Mouse (Mus musculus): Measurements from ENCODE around the gene Cep170b. TPM values are rescaled to one million over a fixed set of nuclear protein-coding genes. Genes with fewer than 3 reads are reported as not detected.

Gene Cep170b
- total RNA-seq (2021): 100 to 1,000 TPM; 222 to 234 TPM

DNA sequence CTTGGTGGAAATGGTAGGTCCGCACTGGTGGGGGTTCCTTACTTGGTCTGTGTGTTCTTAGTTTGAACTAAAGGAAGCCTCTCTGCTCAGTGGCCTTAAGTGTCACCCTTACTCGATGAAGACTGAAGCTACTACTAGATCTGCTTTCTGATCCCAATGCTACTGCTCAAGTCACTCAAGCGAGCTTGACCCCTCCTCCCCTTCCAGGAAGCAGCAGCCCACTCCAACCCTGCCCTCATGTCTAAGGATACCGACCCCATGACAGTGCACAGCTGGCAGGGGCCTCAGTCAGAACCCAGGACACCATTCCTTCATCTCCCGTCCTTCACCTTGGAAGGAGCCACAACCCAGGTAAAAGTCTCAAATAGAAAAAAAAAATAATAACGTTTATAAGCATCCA, at the start of gene Cep170b:
Cep170b (plus strand) TSS at position 240 of the 400 bp plus-strand sequence.
- intact Hi-C loops (cut with DNase I): no loop called here
- no peak for DNase-seq (ENCODE audit: extremely low spot score in 1 of 2, low spot score in 2 of 2)

DNA sequence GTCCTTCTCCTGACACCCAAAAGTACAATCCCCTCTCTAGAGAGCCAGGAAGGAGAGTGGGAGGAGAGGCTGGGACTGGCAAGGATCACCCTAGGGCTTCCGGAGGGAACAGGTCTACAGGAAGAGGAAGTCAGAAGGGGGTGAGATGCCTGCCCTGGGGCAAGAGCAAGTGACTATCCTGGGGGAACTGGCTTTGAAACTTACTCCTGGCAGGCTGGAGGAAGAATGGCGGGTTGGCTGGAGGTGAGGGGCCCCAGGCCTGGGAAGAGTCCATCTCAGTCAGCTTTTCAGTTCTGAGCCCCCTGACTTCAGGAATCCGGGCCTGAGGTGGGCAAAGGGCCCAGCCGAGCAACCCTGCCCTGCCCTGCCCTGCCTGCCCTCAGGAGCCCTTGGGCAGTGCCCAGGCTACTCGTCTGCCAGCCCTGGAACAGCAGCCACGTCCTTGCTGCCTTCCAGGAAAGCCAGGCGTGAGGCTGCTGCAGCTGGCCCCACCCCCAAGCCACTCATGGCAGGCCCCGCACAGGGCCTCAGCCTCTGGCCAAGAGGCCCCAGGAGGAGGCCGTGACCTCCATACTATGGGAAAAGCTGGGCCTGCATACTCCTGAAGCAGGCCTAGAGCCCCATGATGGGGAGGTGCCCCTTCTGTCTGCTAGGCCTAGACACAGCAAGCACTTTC, 49.4 kb upstream of the Cep170b start:
- intact Hi-C loops (cut with DNase I): no loop called here
- DNase-seq (ENCODE audit: extremely low spot score in 1 of 2, low spot score in 2 of 2): peak in 1 of 2 experiments; percentile 36

DNA sequence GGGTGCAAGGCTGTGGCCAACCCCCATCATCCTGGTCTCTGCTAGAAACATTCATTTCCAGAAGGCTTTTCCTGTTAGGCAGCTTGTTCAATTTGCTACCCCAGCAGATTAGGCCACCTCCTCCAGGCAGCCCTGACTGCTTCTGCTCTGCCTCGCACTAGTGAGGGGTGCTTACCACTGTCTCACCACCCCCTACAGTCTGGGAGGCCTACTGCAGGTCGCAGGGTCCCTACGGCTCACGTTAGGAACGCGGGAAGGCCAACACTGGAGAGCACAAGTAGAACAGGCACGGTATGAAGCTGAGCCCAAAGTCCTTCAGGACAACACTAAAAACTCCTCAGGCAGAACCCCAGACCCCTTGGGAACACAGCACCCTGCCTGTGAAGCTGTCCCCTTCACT, 48.4 kb upstream of the Cep170b start:
- no peak for DNase-seq (ENCODE audit: extremely low spot score in 1 of 2, low spot score in 2 of 2)
- intact Hi-C loops (cut with DNase I): no loop called here

DNA sequence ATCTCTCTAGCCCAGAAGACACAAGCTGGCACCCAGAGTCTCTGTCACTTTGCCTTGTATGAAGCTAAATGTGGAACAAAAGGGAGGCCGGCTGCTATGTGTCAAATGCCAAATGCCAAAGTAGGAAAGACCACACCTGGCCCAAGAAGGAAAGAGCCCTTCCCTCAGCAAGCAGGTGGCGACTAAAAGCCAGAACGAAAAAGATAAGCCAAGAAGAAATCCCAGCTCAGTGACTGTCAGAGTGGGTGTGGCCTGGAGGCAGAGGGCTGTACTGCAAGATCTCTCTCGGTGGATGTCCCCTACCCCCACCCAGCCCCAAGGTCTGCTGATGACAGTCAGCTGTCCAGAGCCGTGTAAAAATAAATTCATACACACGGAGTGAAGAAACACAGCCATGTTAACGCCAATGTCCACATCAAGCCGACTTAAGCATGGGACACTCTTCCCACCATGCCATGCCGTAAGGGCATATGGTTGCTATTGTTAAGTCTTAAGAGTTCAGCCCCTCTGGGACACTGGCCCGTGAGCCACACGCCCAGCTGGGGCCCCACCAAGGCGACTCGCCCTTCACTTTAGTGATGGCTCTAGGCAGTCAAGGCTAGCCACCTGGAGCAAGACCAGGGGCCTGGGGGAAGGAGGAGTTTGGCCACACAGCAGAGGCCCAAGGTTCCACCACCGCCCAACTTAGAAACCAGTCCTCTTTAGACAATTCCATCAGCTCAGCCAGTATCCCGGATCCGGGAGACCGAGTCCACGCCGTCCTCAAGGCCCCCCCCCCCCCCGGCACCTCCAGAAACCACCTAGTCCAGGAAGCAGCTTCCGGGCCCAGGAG, 47.3 kb upstream of the Cep170b start:
- intact Hi-C loops (cut with DNase I): no loop called here
- peak in 1 of 2 experiments; percentile 75 for DNase-seq (ENCODE audit: extremely low spot score in 1 of 2, low spot score in 2 of 2)

DNA sequence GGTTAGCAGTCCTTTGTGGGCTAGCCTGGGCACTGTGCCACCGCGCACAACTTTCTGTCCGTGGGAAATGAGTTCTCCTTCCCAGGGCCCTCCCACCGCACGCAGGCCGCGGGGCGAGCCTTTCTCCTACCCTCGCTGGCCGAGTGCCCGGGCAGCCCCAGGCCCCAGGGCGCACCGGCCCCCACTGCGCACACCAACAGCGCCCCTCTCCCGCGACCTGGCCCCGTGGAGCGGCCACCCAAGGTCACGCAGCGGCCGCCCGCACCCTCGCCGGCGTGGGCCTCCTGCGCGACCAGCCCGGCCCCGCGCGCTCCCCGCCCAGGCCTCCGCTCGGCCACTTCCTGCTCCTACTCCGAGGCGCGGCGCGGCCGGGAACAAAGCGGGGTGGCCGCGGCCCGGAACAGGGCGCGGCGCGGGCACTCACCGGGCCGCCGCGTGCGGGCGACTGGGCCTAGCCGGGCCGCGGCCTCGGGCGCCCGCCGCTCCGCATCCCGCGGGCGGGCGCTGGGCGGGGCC, 46.6 kb upstream of the Cep170b start:
- DNase-seq (ENCODE audit: extremely low spot score in 1 of 2, low spot score in 2 of 2): peak in 1 of 2 experiments; percentile 81
- intact Hi-C loops (cut with DNase I): no loop called here

DNA sequence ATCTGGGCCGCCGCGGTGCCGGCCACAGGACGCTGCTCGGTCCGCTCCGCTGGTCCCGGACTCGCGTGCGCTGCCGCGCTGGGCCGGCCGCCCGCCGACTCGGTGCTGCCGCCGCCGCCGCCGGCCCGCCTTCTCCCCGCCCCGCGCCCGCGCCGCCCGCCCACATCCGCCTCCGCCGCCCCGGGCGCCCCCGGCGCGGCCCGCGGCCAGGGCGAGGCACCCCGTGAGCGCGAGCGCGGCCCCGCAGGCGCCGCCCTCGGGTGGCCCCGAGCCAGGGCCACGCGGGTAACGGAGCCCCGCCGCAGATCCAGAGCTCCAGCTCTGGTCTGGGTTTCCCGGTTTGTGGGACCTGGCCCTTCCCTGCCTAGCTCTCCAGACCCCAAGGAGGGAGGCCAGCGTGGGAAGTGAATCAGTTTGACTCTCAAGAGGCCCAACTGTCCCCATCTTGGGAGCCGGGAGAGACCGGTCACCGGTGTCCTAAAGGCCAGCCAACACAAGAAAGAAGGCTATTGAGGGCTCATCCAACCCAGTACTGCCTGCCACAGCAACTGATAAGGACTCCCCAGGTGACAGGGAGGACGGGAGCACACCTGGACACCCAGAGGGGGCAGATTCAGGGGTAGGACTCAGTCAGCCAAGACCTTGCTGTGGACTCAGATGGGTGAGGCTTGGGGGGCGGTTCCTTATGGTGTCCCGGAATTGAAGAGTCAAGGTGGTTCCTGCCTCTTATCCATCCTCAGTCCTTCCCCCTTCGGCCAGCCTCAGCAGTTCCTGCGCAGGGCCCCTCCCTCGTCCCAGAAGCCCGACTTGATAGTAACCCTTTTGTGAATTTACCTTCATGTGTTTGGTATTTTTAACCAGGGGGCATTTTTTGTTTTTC, 45.9 kb upstream of the Cep170b start, which contains the start of gene Akt1:
Akt1 (minus strand) TSS at position 753 of the 880 bp plus-strand sequence.
- intact Hi-C loops (cut with DNase I): no loop called here

DNA sequence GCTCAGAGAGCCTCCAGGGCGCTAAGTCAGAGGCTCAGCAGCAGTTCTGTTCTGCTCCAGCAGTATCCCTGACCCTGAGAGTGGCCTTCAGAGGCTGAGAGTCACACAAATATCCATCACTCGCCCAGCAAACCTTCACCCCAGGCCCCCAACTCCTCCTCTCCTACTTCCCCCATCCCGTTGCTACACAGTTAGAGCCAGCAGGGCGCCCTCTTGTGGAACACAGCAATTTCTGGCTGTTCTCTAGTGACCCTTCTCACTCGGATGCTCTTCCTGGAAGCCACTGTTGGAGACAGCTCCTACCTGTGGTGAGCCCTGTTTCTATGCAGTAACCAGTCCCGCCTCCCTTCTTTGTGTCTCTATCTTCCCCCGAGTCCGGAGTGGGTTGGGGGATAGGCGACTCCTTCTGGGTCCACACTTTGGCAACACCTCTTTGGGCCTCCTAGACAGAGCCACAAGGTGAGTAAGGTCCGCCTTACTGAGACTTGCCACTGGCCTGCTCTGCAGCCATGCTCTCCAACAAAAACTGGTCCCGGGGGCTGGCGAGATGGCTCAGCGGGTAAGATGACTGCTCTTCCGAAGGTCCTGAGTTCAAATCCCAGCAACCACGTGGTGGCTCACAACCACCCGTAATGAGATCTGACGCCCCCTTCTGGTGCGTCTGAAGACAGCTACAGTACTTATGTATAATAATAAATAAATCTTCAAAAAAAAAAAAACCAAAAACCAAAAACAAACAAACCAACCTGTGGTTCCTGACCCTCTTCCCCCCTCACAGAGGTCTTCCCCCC, 44.8 kb upstream of the Cep170b start:
- DNase-seq (ENCODE audit: extremely low spot score in 1 of 2, low spot score in 2 of 2): peak; percentile 70 to 88
- intact Hi-C loops (cut with DNase I): no loop called here

More for the DNA sequence above, 45.9 kb upstream of the Cep170b start, which contains the start of gene Akt1:
- peak in 1 of 2 experiments; percentile 61 for DNase-seq (ENCODE audit: extremely low spot score in 1 of 2, low spot score in 2 of 2)

DNA sequence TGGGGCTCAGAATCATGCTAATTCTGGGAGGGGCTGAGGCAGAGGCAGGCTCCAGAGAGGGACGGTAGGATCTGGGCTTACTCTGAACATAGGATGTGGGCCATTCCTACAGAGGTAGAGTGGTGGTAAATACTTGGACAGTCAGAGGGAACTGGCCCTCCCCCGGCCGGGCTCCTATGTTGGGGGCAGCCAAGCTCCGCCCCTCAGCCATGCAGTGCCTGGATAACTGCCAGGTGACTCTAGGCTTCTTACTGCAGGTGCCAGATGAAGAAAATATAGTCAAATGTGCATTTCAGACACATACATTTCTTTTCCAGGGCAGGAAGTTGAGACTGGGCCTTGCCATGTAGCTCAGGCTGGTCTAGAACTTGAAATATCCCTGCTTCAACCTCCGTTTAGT, 43.2 kb upstream of the Cep170b start:
- DNase-seq (ENCODE audit: extremely low spot score in 1 of 2, low spot score in 2 of 2): no peak
- intact Hi-C loops (cut with DNase I): no loop called here

DNA sequence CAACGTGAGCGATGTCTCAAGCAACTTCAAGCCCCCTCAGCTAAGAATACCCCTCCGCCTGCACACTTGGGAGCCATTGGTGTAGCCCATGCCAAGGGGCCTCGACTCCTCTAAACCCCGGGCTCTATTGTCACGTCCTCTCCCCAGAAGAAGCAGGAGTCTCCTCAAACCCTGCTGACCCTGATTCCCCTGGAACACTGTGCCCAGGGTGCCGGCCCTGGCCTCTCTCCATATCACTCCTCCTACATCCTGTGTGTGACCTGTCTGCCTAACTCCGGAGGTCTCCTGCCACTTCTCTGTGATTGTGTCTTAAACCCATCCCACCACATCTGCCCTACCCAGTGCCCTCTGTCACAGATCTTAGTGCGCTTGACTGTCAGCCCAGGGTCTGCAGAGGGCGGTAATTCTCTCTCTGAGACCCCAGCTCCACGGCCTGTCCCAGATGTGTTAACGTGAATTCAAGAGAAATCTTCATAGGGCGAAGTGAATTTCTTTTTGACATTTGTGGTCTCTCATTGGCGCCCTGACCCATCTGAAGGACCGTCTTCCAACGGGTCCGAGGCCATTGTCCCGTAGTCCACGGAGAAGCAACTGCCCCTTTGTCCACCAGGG, 42.2 kb upstream of the Cep170b start:
- intact Hi-C loops (cut with DNase I): no loop called here
- no peak for DNase-seq (ENCODE audit: extremely low spot score in 1 of 2, low spot score in 2 of 2)

DNA sequence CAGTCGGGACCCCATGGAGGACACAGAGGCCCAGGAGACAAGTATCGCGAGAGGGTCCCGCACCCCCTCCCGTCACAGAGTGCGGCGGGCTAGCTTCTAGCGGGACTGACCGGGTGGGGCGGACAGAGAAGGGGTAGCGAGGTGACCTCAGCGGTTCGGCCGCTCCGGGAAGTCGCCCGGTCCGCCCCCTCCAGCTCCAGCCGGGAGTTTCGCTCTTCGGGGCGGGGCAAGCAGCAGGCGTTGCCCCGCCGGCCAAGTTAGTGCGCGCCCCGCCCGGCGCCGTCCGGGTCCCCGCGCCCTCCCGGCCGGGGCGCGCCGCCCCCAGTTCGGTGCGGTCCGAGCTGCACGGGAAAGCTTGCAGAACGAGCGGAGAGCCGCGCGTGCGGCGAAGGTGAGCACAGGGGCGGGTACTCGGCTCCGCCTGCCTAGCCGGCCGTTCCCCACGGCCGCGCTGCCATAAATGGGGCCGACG, 41.7 kb upstream of the Cep170b start, which contains the start of gene Zbtb42:
Zbtb42 (plus strand) TSS at position 274 of the 472 bp plus-strand sequence.
- peak in 1 of 2 experiments; percentile 84 for DNase-seq (ENCODE audit: extremely low spot score in 1 of 2, low spot score in 2 of 2)
- intact Hi-C loops (cut with DNase I): no loop called here

DNA sequence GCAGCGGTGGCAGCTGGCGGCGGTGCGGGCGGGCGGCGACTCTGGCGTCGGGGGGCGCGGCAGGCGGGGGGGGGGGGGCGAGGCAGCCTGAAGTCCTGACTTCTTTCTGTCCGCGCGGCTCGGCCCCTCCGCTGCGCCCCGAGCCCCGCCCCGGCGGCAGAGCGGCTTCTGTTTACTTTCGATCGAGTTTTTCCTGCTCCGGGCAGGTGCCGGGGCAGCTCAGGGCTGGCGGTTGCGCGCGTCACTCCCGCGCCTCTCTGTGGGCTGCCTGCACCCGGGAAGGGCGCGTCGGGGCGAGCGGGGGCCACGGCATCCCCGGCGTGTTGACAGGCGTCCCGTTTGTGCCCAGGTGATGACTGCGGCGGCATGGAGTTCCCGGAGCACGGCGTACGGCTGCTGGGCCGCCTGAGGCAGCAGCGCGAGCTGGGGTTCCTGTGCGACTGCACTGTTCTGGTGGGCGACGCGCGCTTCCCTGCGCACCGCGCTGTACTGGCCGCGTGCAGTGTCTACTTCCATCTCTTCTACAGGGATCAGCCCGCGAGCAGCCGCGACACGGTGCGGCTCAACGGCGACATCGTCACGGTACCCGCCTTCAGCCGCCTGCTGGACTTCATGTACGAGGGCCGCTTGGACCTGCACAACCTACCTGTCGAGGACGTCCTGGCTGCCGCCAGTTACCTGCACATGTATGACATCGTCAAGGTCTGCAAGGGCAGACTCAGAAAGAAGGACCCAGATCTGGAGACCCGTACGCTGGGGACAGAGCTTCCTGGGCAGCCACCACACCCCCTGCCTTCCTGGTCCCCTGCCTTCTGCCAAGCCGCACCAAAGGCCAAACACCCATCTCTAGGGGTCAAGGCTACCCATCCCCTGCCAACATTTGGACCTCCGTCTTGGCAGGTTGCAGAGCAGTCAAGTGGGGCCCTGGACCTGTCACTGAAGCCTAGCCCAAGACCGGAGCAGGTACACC, 40.9 kb upstream of the Cep170b start:
- no peak for DNase-seq (ENCODE audit: extremely low spot score in 1 of 2, low spot score in 2 of 2)
- intact Hi-C loops (cut with DNase I): no loop called here

DNA sequence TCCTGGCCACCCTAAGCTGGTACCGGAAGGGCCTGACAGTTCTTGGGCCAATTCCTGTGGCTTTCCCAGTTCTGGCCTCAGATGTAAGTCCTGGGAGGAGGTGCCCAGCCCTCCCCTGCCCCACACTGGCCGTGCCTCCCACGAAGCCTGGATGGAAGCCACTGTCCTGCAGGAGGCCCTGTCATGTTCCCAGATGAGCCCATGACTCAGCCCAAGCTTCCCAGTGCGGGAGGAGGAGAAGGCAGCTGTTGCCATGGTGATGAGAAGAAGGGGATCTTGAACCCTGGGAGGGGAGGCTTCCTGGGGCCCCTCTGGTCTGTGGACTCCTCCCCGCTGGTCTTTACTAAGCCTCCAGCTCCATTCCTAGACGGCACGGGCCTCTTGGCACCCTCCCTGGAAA, 36.9 kb upstream of the Cep170b start:
- peak in 1 of 2 experiments; percentile 53 for DNase-seq (ENCODE audit: extremely low spot score in 1 of 2, low spot score in 2 of 2)

DNA sequence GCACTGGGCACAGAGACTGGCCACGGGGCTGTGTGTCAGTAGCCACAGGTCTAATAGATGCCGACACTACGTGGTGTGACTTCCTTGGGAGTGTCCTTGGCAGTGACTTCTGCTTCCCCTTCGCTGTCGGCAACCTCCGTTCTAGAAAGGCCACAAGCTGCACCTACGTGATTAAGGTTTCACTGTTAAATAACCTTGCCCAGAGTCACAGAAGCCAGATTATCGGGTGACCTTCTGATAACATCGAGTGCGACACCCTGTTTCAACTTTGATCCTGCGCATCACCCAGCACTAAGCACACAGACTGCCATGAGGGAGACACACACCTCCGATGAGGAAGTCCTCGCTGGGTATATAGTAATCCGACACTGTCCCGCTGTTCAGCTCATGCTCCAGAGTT, 31.8 kb upstream of the Cep170b start:
- DNase-seq (ENCODE audit: extremely low spot score in 1 of 2, low spot score in 2 of 2): peak in 1 of 2 experiments; percentile 26
- intact Hi-C loops (cut with DNase I): no loop called here

More for the DNA sequence above, 36.9 kb upstream of the Cep170b start:
- intact Hi-C loops (cut with DNase I): loop anchor here (5.0 kb wide), 1 partner anchor 36 kb away; no protein-coding TSS in a partner anchor

DNA sequence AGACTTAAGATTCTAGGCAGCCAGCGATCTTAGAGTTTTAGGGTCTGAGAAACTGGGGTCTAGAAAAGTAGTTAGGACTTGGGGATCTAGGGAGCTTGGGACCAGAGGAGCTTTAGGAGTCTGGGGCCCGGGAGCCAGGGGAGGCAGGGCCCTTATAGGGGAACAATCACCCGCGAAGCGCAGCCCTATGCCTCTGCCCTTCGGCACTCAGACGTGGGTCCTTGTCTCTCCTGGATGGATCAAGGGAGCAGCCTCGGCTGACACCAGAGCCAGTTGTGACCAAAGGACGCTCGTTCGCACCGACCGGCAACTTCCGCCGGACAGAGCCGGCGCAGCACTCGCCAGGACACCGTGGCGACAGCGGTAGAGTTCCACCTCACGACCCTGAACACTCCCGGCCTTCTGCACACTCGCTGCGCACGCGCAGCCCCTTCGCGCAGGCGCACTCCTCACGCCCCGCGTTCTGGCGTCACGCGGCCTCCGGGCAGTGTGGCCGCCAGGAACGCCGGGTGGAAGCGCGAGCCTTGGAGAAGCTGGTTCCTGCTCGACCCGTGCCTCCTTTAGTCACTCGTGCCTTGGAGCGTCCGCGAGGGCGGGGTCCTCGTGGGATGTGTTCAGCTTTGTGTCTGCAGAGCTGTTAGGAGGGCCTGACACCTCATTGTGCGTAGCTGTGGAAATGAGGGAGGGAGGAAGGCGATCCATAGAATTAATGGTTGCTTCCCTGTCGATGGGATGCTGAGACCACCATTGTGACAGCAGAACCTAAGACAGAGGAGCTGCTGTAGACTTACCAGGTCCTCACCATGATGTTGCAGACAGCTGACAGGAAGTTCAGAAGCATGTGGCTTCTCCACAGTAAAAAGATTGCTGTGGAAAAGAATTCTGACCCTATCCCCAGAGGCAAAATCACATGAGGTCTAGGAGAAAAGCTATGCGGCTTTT, 26.8 kb upstream of the Cep170b start:
- DNase-seq (ENCODE audit: extremely low spot score in 1 of 2, low spot score in 2 of 2): peak; percentile 91 to 97
- intact Hi-C loops (cut with DNase I): no loop called here

DNA sequence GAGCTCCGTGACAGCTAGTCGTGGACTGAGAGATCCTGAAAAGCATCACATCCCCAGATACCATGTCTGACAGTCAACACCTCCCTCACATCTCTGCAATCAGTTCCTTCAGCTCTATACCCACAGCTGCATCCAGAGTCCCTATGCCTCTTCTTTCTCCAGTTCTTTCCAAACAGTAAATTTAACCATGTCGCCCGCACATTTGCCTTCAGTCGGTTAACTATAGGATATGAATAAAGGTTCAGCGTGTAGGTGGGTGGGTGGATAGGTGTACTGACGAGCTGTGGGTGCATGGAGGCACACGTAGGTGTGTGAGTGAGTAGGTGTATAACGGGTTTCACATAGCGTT, 26.2 kb upstream of the Cep170b start:
- intact Hi-C loops (cut with DNase I): no loop called here
- no peak for DNase-seq (ENCODE audit: extremely low spot score in 1 of 2, low spot score in 2 of 2)
